Mouse (Mus musculus): Measurements from ENCODE around the gene Mif. TPM values are rescaled to one million over a fixed set of nuclear protein-coding genes. Genes with fewer than 3 reads are reported as not detected.
"Not testable (repeated sequence)": the region's sequence is repeated elsewhere in the genome, so short reads cannot be mapped to it uniquely, and the experiment has no call there.

Gene Mif
- polyA plus RNA-seq, 2 experiments = 1,598 to 1,684 TPM

DNA sequence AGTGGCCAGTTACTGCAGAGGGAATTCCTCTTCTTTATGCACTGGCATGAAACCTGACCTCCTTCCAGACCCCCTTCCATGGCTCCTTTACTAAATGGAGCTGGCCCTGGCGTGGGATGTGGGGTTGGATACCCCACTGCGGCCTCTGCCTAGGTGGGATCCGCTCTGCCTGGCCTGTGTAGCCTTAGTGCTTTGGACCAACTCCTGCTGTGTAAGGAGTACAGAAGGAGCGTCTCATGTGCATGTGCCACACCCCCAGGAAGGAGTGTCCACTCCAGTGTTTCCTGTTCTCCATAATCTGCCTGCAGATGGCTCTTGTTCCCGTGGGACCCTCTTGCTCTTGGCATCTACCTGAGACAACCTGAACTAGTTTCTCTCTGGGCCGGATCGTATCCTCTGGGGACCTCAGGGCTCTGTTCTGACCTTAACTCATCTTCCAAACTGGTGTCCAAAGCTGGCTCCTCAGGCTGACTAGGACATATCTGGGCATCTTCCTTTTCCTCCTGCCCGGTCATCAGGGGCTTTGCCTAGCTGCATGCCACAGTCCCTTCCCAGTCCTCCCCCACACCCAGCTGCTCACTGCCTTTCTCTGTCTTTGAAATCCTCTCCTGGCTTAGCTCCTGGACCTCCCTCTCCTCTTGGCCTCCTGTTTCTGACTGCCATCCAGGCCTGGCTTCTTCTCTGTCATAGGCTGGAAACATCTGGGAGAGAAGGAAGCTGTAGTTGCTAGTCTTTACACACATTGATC is 29.5 kb upstream of the Mif start:
- TF ChIP-seq POLR2A (IDR thresholded peaks at IDR 0.05; ENCODE audit: borderline replicate concordance, extremely low read depth, insufficient read depth, insufficient read length) = no peak
- Histone ChIP-seq H3K9me3 (ENCODE audit: control insufficient read depth, low read length) (no peaks in the 10 kb centered on the region), H3K4me3 (replicated peaks; ENCODE audit: low read length) (no peak overlapping the region)

DNA sequence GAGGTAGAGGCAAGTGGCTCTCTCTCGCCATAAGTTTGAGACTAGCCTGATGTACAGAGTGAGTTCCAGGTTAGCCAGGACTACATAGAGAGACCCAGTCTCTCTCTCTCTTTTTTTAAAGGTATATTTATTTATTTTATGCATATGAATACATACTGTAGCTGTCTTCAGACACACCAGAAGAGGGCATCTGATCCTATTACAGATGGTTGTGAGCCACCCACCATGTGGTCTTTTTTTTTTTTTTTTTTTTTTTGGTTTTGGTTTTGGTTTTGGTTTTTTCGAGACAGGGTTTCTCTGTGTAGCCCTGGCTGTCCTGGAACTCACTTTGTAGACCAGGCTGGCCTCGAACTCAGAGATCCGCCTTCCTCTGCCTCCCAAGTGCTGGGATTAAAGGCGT is 27.5 kb upstream of the Mif start:
- peaks cover 12% of the 10 kb centered on the region for H3K4me1 ChIP-seq (ENCODE audit: control insufficient read depth, insufficient read depth, low read length)
- H3K9me3 ChIP-seq (ENCODE audit: control insufficient read depth, low read length); H3K9ac ChIP-seq (ENCODE audit: low read depth, low read length, severe bottlenecking); H3K36me3 ChIP-seq (ENCODE audit: control insufficient read depth, insufficient read depth, low read length); H3K27me3 ChIP-seq (ENCODE audit: control insufficient read depth, insufficient read depth, low read length); H3K4me3 ChIP-seq (replicated peaks; ENCODE audit: low read length); H3K4me2 ChIP-seq (replicated peaks; ENCODE audit: low read depth, low read length, severe bottlenecking); H3K27ac ChIP-seq (replicated peaks; ENCODE audit: low read depth, low read length); DNase-seq (ENCODE audit: low spot score); ATAC-seq (ENCODE audit: low FRiP score, low read depth): not testable (repeated sequence)
- 84% methylated on average over 5 of the region's 5 CpGs for WGBS

More for the DNA sequence above, 29.5 kb upstream of the Mif start:
- peaks cover 11% of the 10 kb centered on the region for H3K4me1 ChIP-seq (ENCODE audit: control insufficient read depth, insufficient read depth, low read length)
- 40% methylated on average over 8 of the region's 8 CpGs for WGBS
- peaks cover 5% of the 10 kb centered on the region; the same call in 1 of the 2 replicates for H3K36me3 ChIP-seq (ENCODE audit: control insufficient read depth, insufficient read depth, low read length)
- no peak overlapping the region for H3K4me2 ChIP-seq (replicated peaks; ENCODE audit: low read depth, low read length, severe bottlenecking)
- ATAC-seq (ENCODE audit: low FRiP score, low read depth) (no peak), DNase-seq (ENCODE audit: low spot score) (no peak)
- no peak overlapping the region for H3K27ac ChIP-seq (replicated peaks; ENCODE audit: low read depth, low read length)
- H3K27me3 ChIP-seq (ENCODE audit: control insufficient read depth, insufficient read depth, low read length) = no peaks in the 10 kb centered on the region
- no peak overlapping the region for H3K9ac ChIP-seq (ENCODE audit: low read depth, low read length, severe bottlenecking)

DNA sequence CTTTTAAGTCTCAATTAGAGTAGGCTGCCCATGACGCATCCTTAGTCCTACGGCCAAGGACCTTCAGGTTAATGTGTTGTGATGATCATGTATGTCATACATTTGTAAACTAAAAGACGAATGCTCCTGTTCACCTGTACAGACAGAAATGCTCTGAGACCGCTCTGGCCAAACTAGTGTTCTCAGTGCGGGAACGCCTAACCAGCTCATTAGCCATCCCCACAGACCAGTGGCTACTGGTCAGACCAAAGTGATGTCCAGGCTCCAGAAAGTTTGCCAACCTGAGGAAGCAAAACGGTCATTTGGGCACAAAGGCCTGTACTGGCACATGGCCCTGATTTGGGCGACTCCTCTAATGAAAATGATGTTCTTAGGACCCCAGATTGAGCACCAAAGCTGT is 24.7 kb upstream of the Mif start:
- DNase-seq (ENCODE audit: low spot score) (no peak), ATAC-seq (ENCODE audit: low FRiP score, low read depth) (no peak)
- TF ChIP-seq POLR2A (IDR thresholded peaks at IDR 0.05; ENCODE audit: borderline replicate concordance, extremely low read depth, insufficient read depth, insufficient read length) = no peak
- Histone ChIP-seq H3K9me3 (ENCODE audit: control insufficient read depth, low read length) (no peaks in the 10 kb centered on the region), H3K9ac (ENCODE audit: low read depth, low read length, severe bottlenecking) (no peak overlapping the region), H3K27ac (replicated peaks; ENCODE audit: low read depth, low read length) (no peak overlapping the region), H3K4me1 (ENCODE audit: control insufficient read depth, insufficient read depth, low read length) (peaks cover 19% of the 10 kb centered on the region), H3K4me2 (replicated peaks; ENCODE audit: low read depth, low read length, severe bottlenecking) (no peak overlapping the region), H3K36me3 (ENCODE audit: control insufficient read depth, insufficient read depth, low read length) (no peaks in the 10 kb centered on the region), H3K27me3 (ENCODE audit: control insufficient read depth, insufficient read depth, low read length) (no peaks in the 10 kb centered on the region), H3K4me3 (replicated peaks; ENCODE audit: low read length) (no peak overlapping the region)
- WGBS = 94% methylated on average over 8 of the region's 8 CpGs

DNA sequence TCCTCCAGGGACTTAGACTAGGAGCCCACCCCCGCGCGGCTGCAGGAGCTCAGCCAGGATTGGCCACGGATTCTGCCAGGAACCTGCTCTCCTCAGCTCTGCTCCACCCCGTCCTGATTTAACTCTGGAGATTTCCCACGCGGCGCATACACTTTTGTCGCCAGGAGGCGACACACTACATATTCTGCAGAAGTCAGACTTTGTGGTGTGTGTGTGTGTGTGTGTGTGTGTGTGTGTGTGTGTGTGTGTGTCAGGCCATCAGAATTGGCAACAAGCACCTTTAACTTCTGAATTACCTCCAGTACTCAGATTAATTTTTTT is 23.2 kb upstream of the Mif start:
- H3K27me3 ChIP-seq (ENCODE audit: control insufficient read depth, insufficient read depth, low read length) = no peaks in the 10 kb centered on the region
- H3K9me3 ChIP-seq (ENCODE audit: control insufficient read depth, low read length) = no peaks in the 10 kb centered on the region
- no peaks in the 10 kb centered on the region for H3K36me3 ChIP-seq (ENCODE audit: control insufficient read depth, insufficient read depth, low read length)
- no peak overlapping the region for H3K9ac ChIP-seq (ENCODE audit: low read depth, low read length, severe bottlenecking)
- WGBS = 3% methylated on average over 10 of the region's 10 CpGs
- H3K27ac ChIP-seq (replicated peaks; ENCODE audit: low read depth, low read length) = no peak overlapping the region
- H3K4me3 ChIP-seq (replicated peaks; ENCODE audit: low read length) = no peak overlapping the region
- peaks cover 13% of the 10 kb centered on the region for H3K4me1 ChIP-seq (ENCODE audit: control insufficient read depth, insufficient read depth, low read length)
- ATAC-seq (ENCODE audit: low FRiP score, low read depth) = peak; percentile 54; the same call in 1 of the 2 replicates
- TF ChIP-seq POLR2A (IDR thresholded peaks at IDR 0.05; ENCODE audit: borderline replicate concordance, extremely low read depth, insufficient read depth, insufficient read length) = no peak
- peak overlapping the region; percentile 23; the same call in 1 of the 2 replicates for H3K4me2 ChIP-seq (replicated peaks; ENCODE audit: low read depth, low read length, severe bottlenecking)
- peak; percentile 70 for DNase-seq (ENCODE audit: low spot score)

DNA sequence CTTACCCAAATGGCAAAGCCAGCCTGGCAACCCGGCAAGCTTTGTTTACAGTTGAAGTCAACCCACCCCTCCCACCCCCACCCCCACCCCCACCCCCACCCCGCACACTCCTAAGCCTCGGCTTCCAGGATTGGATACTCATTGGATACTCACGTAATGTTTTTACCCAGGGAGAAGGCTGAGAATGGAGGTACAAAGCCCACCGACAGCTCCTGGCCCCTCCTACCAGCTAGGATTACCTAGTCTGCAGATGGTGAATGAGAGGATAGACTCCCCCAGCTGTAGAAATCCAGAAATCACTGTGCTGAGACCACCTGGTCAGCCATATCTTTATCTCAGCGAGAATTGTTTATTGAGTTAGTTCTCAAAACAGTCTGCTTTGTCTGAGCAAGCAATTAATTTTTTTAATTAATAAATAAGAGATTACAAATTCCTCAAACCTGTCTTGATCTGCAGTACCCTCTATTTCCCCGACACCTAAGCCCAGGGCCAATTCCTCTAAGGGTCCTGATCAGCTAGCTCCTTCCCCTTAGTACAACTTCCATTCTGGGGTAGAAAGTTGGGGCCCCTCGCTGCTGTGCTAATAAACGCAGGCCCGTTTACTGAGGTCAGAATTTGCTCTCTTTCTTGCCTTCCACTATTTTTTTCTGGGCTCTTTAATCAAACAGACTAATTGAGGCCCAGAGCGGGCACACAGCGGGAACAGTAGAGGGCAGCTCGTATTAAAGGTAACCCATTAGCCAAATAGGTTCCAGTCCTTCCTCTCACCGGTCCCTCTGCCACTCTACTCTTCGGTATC is 22.6 kb upstream of the Mif start:
- H3K4me2 ChIP-seq (replicated peaks; ENCODE audit: low read depth, low read length, severe bottlenecking) = peak overlapping the region; percentile 23; the same call in 1 of the 2 replicates
- H3K9me3 ChIP-seq (ENCODE audit: control insufficient read depth, low read length) = no peaks in the 10 kb centered on the region
- DNase-seq (ENCODE audit: low spot score) (no peak), ATAC-seq (ENCODE audit: low FRiP score, low read depth) (peak; percentile 67; the same call in 1 of the 2 replicates)
- no peaks in the 10 kb centered on the region for H3K36me3 ChIP-seq (ENCODE audit: control insufficient read depth, insufficient read depth, low read length)
- no peak overlapping the region for H3K27ac ChIP-seq (replicated peaks; ENCODE audit: low read depth, low read length)
- H3K9ac ChIP-seq (ENCODE audit: low read depth, low read length, severe bottlenecking) = no peak overlapping the region
- no peaks in the 10 kb centered on the region for H3K27me3 ChIP-seq (ENCODE audit: control insufficient read depth, insufficient read depth, low read length)
- WGBS = 5% methylated on average over 15 of the region's 15 CpGs
- no peak for TF ChIP-seq POLR2A (IDR thresholded peaks at IDR 0.05; ENCODE audit: borderline replicate concordance, extremely low read depth, insufficient read depth, insufficient read length)
- peaks cover 13% of the 10 kb centered on the region for H3K4me1 ChIP-seq (ENCODE audit: control insufficient read depth, insufficient read depth, low read length)
- no peak overlapping the region for H3K4me3 ChIP-seq (replicated peaks; ENCODE audit: low read length)

All from limb, embryonic 14.5 days (tissue).